Mouse (Mus musculus) bone marrow, adult 2 months (tissue): ENCODE measurements around the gene Olfr99. TPM values are rescaled to one million over a fixed set of nuclear protein-coding genes. Genes with fewer than 3 reads are reported as not detected.

Source experiments
- H3K27ac ChIP-seq: fragments of 200-500 bp; 2 replicates; pipeline ENCODE4 v1.5.1; 2012; ENCODE audit warnings: low read depth, mild to moderate bottlenecking, control low read depth, inconsistent platforms, low read length; ENCODE audit not compliant: control insufficient read depth, poor library complexity, insufficient read depth
- H3K4me1 ChIP-seq: fragments of 200-500 bp; 2 replicates; pipeline ENCODE4 v1.6.1; 2011; ENCODE audit warnings: low read length; ENCODE audit not compliant: control insufficient read depth, insufficient read depth
- H3K4me3 ChIP-seq: fragments of 200-500 bp; replicated peaks from 2 replicates; pipeline ENCODE3; 2011; ENCODE audit warnings: mild to moderate bottlenecking, low read depth, low read length, control low read depth; ENCODE audit not compliant: control insufficient read depth
- CTCF ChIP-seq: fragments of 200-500 bp; IDR thresholded peaks from 2 replicates; pipeline ENCODE4 v1.5.1; 2011; ENCODE audit warnings: low read length, control low read depth; ENCODE audit not compliant: control insufficient read depth, insufficient read depth
- POLR2A ChIP-seq: fragments of 200-500 bp; IDR thresholded peaks from 2 replicates; pipeline ENCODE4 v1.6.1; 2011; ENCODE audit warnings: low read depth, mild to moderate bottlenecking, control low read depth, low read length, borderline replicate concordance; ENCODE audit not compliant: control insufficient read depth
- WGBS: fragments of 180-500 bp; shearing (Covaris S2); methylation state at CpG from one replicate; pipeline ENCODE4 v1.1.7; 2018; 5-methylcytosine and 5-hydroxymethylcytosine counted together
- polyA plus RNA-seq: library from polyadenylated mRNA; stranded (reverse); fragments of >200 nt; gene quantifications from 2 replicates; pipeline ENCODE4 v1.2.4, GENCODE M21; 2011; ENCODE audit warnings: low replicate concordance; ENCODE audit not compliant: missing spikeins, insufficient read depth, insufficient read length

The Olfr99 gene
- polyA plus RNA-seq, result not detected in 2 replicates

DNA sequence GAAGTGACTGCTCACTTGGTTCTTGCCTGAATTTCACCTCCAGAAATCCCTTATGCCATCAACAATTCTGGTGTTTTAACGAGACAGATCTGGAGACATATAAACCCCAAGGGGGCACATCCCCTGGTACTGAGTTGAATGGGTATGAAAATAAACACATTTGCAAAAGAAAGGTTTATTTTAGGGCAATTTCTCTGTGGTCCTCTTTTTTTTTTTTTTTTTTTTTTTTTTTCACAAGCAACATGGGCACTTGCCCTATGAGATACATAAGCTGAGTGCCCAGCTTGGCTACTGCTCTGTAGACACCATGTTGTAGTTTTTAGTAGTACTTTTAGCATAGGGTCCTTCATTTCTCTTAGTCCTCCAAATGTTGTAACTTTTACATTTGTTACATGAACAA is at the start of gene Olfr99:
Gene Olfr99, minus strand, starts transcription at position 101 of the 400 bp plus-strand sequence.
- TF ChIP-seq CTCF (no peak), POLR2A (no peak)
- 70% methylated on average over 1 of the region's 1 CpGs for WGBS

DNA sequence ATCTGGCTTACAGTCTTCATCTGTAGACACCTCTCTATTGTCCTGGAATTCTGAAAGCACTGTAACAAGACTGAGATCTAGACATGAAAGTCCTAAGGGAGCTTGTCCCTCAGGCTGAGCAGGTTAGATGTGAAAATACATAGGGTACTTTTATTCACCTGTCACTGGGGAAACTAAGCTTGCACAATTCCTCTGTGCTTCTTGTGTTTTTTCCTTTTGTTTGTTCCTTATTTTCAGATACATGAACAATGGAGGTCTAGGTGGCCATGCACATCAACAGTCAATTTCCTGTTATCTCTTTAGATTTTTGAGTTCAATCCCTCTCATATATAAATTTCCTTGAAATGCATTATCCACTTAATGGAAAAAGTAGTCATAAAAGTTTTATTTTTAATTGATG is 33.7 kb upstream of the Olfr99 start, which contains the start of gene Olfr102:
Gene Olfr102, minus strand, starts transcription at position 101 of the 400 bp plus-strand sequence.
- Histone ChIP-seq H3K4me3 (no peak within 1 kb of the TSS), H3K4me1 (no peaks in the 10 kb centered on the region), H3K27ac (no peak within 1 kb of the TSS)
- TF ChIP-seq CTCF (no peak), POLR2A (no peak)

More for the DNA sequence above, at the start of gene Olfr99:
- H3K4me3 ChIP-seq, result no peak within 1 kb of the TSS
- H3K4me1 ChIP-seq, result no peaks in the 10 kb centered on the region
- no peak within 1 kb of the TSS for H3K27ac ChIP-seq

DNA sequence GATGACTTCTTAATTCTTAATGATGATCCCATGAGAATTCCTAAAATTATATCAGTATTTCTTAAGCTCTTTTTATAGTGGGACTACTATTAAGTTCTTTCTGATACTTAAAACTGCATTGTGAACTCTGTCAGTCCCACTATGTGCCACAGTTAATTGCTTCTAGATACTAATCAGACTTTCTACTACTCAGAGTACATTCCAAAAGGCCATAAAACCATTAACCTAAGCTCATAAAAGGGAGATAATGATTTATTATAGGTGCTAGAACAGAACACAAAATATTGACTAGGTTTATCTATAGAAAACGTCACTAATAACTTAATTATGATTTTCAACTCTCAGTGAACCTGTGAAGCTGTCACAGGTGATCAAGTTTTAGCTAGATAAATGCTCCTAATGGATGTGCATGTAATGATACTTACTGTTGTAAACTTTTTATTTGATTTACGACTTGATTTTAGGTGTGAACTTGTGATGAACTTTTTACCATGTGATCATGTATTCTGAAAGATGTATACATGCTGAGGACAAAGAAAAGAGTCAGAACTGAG is 27.0 kb upstream of the Olfr99 start:
- TF ChIP-seq POLR2A, result no peak
- TF ChIP-seq CTCF, result no peak
- Histone ChIP-seq H3K4me1 (no peaks in the 10 kb centered on the region), H3K27ac (no peak overlapping the region), H3K4me3 (no peak overlapping the region)
- WGBS, result 40% methylated on average over 2 of the region's 2 CpGs

DNA sequence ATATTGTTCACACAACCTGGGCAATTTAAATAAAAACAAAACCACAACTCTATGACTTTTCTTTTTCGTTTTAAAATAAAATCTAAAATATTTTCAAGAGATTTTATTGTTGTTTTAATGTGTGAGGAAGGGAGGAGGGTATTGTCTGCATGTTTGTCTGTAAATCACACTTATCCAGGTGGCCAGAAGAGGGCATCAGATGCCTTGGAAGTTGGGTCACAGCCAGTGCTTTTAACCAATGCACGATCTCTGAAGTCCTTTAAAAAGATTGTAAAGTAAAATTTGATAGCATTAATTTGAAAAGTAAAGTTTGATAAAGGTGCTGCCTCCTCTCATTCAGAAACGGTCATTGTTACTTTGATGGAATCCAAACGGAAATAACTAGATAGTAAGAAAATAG is 25.2 kb upstream of the Olfr99 start:
- Histone ChIP-seq H3K4me3 (no peak overlapping the region), H3K27ac (no peak overlapping the region), H3K4me1 (no peaks in the 10 kb centered on the region)
- 37% methylated on average over 4 of the region's 4 CpGs for WGBS
- TF ChIP-seq POLR2A (no peak), CTCF (no peak)

DNA sequence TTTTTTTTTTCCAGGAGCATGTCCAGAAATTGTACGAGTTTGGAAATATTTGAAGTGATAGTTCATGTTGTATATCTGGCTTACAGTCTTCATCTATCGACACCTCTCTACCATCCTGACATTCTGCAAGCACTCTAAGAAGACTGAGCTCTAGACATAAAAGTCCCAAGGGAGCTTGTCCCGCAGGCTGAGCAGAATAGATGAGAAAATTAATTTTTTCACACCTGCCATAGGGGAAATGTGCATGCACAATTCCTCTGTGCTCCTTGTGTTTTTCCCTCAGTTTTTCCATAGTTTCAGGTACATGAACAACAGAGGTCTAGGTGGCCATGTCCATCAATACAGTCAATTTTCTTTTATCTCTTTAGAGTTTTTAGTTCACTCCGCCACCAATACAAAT is 21.0 kb upstream of the Olfr99 start, which contains the start of gene Olfr101:
Gene Olfr101, minus strand, starts transcription at position 101 of the 400 bp plus-strand sequence.
- no peaks in the 10 kb centered on the region for H3K4me1 ChIP-seq
- TF ChIP-seq POLR2A (no peak), CTCF (no peak)
- WGBS, result 74% methylated on average over 4 of the region's 4 CpGs

DNA sequence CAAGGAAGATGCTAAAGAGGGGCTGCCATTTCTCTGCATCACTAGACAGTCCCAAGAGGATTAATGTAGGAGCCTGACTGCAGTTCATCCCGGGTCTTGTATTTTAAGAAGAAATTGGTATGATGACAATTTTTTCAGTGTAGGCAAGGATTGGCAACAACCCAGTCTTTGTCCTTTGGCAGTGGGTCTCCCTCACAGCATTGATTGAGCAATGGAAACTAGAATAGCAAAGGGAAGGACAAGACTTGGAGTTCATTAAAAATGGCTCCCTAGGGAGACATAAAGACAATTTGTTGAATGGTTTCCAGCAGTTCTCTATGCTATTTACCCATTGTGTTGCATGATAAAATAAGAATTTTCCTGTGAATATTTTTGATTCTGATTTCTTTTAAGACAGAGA is 2.9 kb downstream of the Olfr99 start:
- no peaks in the 10 kb centered on the region for H3K4me1 ChIP-seq
- 73% methylated on average over 1 of the region's 1 CpGs for WGBS
- no peak overlapping the region for H3K27ac ChIP-seq
- TF ChIP-seq POLR2A (no peak), CTCF (no peak)
- no peak overlapping the region for H3K4me3 ChIP-seq

More for the DNA sequence above, 21.0 kb upstream of the Olfr99 start, which contains the start of gene Olfr101:
- Histone ChIP-seq H3K27ac (no peak within 1 kb of the TSS), H3K4me3 (no peak within 1 kb of the TSS)

DNA sequence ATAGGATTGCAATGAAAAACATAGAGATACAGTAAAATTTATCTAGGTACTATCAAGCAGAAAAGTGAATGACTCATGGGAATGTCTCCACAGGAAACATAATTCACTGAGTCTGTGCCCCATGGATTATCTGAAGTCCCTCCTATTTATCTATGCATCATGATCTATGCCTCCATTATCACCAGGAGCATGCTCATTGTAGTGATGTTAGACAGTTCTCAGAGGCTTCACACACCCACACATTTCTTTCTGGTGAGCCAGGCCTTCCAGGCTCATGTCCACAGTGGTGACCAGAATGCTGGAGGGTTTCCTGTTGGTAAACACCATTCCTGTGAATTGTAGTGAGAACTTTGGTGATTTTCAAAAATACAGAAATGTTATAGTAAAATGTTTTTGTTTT is 6.7 kb downstream of the Olfr99 start:
- TF ChIP-seq CTCF, result no peak
- TF ChIP-seq POLR2A, result no peak
- H3K4me3 ChIP-seq, result no peak overlapping the region
- no peak overlapping the region for H3K27ac ChIP-seq
- H3K4me1 ChIP-seq, result no peaks in the 10 kb centered on the region

DNA sequence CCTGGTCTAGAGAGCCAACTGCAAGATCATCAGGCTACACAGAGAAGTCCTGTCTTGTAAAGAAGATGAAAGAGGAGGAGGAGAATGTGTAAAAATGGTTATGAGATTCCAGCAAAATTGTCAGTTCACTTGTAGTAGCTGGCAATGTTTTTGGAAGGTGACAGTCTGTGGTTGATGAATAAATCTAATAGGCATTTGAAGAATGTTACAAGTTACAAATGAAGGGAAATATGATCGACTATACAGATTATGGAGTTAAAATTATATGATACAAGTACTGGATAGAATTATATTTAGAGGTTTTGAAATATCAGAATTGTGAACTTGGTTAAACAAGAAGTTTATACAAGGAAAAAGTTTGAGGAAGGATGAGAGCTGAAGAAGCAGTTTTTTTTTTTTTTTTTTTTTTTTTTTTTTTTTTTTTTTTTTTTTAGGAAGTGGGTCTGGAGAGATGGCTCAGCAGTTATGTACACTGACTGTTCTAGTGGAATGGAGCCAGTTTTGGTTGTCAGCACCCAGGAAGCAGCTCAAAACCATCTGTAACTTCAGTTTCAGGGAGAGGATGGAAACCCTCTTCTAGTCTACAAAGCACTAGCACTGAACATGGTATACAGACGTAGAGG is 7.5 kb downstream of the Olfr99 start:
- H3K27ac ChIP-seq, result no peak overlapping the region
- no peaks in the 10 kb centered on the region for H3K4me1 ChIP-seq
- H3K4me3 ChIP-seq, result no peak overlapping the region
- TF ChIP-seq CTCF, result no peak
- no peak for TF ChIP-seq POLR2A
- 69% methylated on average over 2 of the region's 2 CpGs for WGBS
